Mouse (Mus musculus) limb, embryonic 14.5 days (tissue): Measurements from ENCODE around the gene Olfr1355. TPM values are rescaled to one million over a fixed set of nuclear protein-coding genes. Genes with fewer than 3 reads are reported as not detected.
"Not testable (repeated sequence)": the region's sequence is repeated elsewhere in the genome, so short reads cannot be mapped to it uniquely, and the experiment has no call there.

Source experiments
- ATAC-seq: fragments of 200-750 bp; cut with Nextera tagmentation; 2 replicates; pipeline ENCODE4 v1.8.0; 2017; ENCODE audit warnings: low read depth, moderate number of reproducible peaks, moderate TSS enrichment; ENCODE audit not compliant: low FRiP score
- DNase-seq: peaks from one replicate; pipeline ENCODE4 v3.0.0-alpha.2; 2015; ENCODE audit warnings: low spot score
- H3K27ac ChIP-seq: fragments of 300-500 bp; sonication (generic); replicated peaks from 2 replicates; pipeline ENCODE4 v1.5.1; 2014; ENCODE audit warnings: low read depth, mild to moderate bottlenecking, low read length, moderate library complexity, mixed read lengths
- H3K27me3 ChIP-seq: fragments of 300-500 bp; sonication (generic); 2 replicates; pipeline ENCODE4 v1.6.1; 2014; ENCODE audit warnings: low read length, mixed read lengths; ENCODE audit not compliant: control insufficient read depth, insufficient read depth
- H3K36me3 ChIP-seq: fragments of 300-500 bp; sonication (generic); 2 replicates; pipeline ENCODE4 v1.6.1; 2014; ENCODE audit warnings: mild to moderate bottlenecking, low read length, moderate library complexity, mixed read lengths; ENCODE audit not compliant: control insufficient read depth, insufficient read depth
- H3K4me1 ChIP-seq: fragments of 300-500 bp; sonication (generic); 2 replicates; pipeline ENCODE4 v1.6.1; 2014; ENCODE audit warnings: antibody characterized with exemption, low read length, mixed read lengths; ENCODE audit not compliant: control insufficient read depth, insufficient read depth
- H3K4me2 ChIP-seq: fragments of 300-500 bp; sonication (generic); replicated peaks from 2 replicates; pipeline ENCODE4 v1.6.1; 2014; ENCODE audit warnings: low read depth, mild to moderate bottlenecking, low read length, moderate library complexity; ENCODE audit not compliant: severe bottlenecking
- H3K4me3 ChIP-seq: fragments of 300-500 bp; sonication (generic); replicated peaks from 2 replicates; pipeline ENCODE4 v1.5.1; 2014; ENCODE audit warnings: low read length
- H3K9ac ChIP-seq: fragments of 300-500 bp; sonication (generic); 2 replicates; pipeline ENCODE4 v1.6.1; 2014; ENCODE audit warnings: mild to moderate bottlenecking, low read depth, low read length, moderate library complexity; ENCODE audit not compliant: severe bottlenecking
- H3K9me3 ChIP-seq: fragments of 300-500 bp; sonication (generic); 2 replicates; pipeline ENCODE4 v1.6.1; 2016; ENCODE audit warnings: low read length; ENCODE audit not compliant: control insufficient read depth
- POLR2A ChIP-seq: fragments of 200-500 bp; IDR thresholded peaks from 2 replicates; pipeline ENCODE4 v1.8.0; 2012; ENCODE audit warnings: inconsistent platforms, mild to moderate bottlenecking, moderate library complexity, borderline replicate concordance; ENCODE audit not compliant: insufficient read depth, insufficient read length; ENCODE audit errors: extremely low read depth
- WGBS: fragments of 180-500 bp; shearing (Covaris S2); extraction: QIAGEN DNeasy Blood & Tissue Kit; methylation state at CpG from one replicate; pipeline ENCODE4 v1.1.7; 2014; 5-methylcytosine and 5-hydroxymethylcytosine counted together
- polyA plus RNA-seq, 2 experiments: library from polyadenylated mRNA; depleted of rRNA in 1 of 2; stranded (reverse) in 1 of 2; unstranded in 1 of 2; fragments of >200 nt; fragmentation: Nextera tagmentation in 1 of 2; extraction: Ambion mirVana in 1 of 2; gene quantifications; 2 replicates each; pipeline versions ENCODE4 v1.2.1 to v1.2.3; 2012 to 2014

Olfr1355 gene
- polyA plus RNA-seq (2012; rRNA removed) (not detected in 2 replicates), polyA plus RNA-seq (2014; fragmentation: Nextera tagmentation; extraction: Ambion mirVana) (not detected in 2 replicates)

GRCm38 (mm10) chr10:78875240-78875639 is at the start of gene Olfr1355:
TSS of gene Olfr1355 (plus strand) at chr10:78875540.
- WGBS = 65% methylated on average over 2 of the region's 2 CpGs
- TF ChIP-seq POLR2A = no peak

DNA sequence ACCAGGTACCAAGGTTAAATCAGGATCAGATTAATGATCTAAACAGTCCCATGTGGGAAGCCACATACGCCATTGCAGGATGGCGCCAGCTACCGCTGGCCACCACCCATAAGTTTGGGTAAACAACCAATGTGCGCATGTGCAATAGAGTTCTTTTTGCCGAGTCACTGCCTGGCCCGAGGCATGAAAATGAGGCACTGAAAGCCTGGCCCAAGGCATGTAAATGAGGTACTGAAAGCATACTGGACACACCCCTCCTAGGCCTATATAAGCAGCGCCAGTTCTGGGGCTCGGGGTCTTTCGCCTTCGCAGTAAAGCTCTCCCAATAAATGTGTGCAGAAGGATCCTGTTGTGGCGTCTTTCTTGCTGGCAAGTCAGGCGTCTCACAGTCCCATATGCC is 34.9 kb upstream of the Olfr1355 start:
- not testable (repeated sequence) for H3K4me1 ChIP-seq, H3K27ac ChIP-seq, H3K9me3 ChIP-seq, H3K4me2 ChIP-seq, ATAC-seq, H3K36me3 ChIP-seq, H3K27me3 ChIP-seq, DNase-seq, H3K9ac ChIP-seq, H3K4me3 ChIP-seq
- WGBS = 91% methylated on average over 12 of the region's 12 CpGs

More at GRCm38 (mm10) chr10:78875240-78875639, at the start of gene Olfr1355:
- no peak within 1 kb of the TSS for H3K27ac ChIP-seq
- no peaks in the 10 kb centered on the region for H3K36me3 ChIP-seq
- no peak within 1 kb of the TSS for H3K9ac ChIP-seq
- ATAC-seq = no peak
- no peak within 1 kb of the TSS for H3K4me2 ChIP-seq
- H3K9me3 ChIP-seq = 0 out of 2 replicates have a peak, but pooled peaks cover 3% of the 10 kb centered on the region
- no peak within 1 kb of the TSS for H3K4me3 ChIP-seq
- H3K27me3 ChIP-seq = no peaks in the 10 kb centered on the region
- no peaks in the 10 kb centered on the region for H3K4me1 ChIP-seq
- no peak for DNase-seq

- no peak within 1 kb of the TSS for H3K9ac ChIP-seq
- DNase-seq (no peak), ATAC-seq (no peak)
- H3K27me3 ChIP-seq = no peaks in the 10 kb centered on the region
- 83% methylated on average over 2 of the region's 2 CpGs for WGBS
- H3K9me3 ChIP-seq = no peaks in the 10 kb centered on the region
- no peaks in the 10 kb centered on the region for H3K4me1 ChIP-seq
- no peaks in the 10 kb centered on the region for H3K36me3 ChIP-seq
- TF ChIP-seq POLR2A = no peak
- H3K4me3 ChIP-seq = no peak within 1 kb of the TSS
- no peak within 1 kb of the TSS for H3K27ac ChIP-seq
- H3K4me2 ChIP-seq = no peak within 1 kb of the TSS
Observed at GRCm38 (mm10) chr10:78852066-78852465, 23.3 kb upstream of the Olfr1355 start, which contains the start of gene Olfr1356. TSS of gene Olfr1356 (minus strand) at chr10:78852166.

GRCm38 (mm10) chr10:78912871-78913270 is 37.5 kb downstream of the Olfr1355 start, which contains the start of gene Olfr1354:
TSS of gene Olfr1354 (plus strand) at chr10:78913171.
- not testable (repeated sequence) for H3K27ac ChIP-seq, H3K27me3 ChIP-seq, H3K4me3 ChIP-seq, H3K36me3 ChIP-seq, H3K4me1 ChIP-seq, H3K9me3 ChIP-seq, DNase-seq, H3K9ac ChIP-seq, ATAC-seq, H3K4me2 ChIP-seq
- 67% methylated on average over 1 of the region's 1 CpGs for WGBS

Other genes with a start within 250 kb of the Olfr1355 start
- gene Casp14, start 157.2 kb upstream of the Olfr1355 start, polyA plus RNA-seq (2012; rRNA removed) = 1.9 and 3.2 TPM in 2 replicates
- 6.3 and 8.8 TPM in 2 replicates for gene Casp14, start 157.2 kb upstream of the Olfr1355 start, polyA plus RNA-seq (2014; fragmentation: Nextera tagmentation; extraction: Ambion mirVana)
- gene Ccdc105, start 122.5 kb upstream of the Olfr1355 start, polyA plus RNA-seq (2012; rRNA removed) = 0.06 TPM in 1 of 2 replicates, not detected in the other
- gene Ccdc105, start 122.5 kb upstream of the Olfr1355 start, polyA plus RNA-seq (2014; fragmentation: Nextera tagmentation; extraction: Ambion mirVana) = 0.14 TPM in 1 of 2 replicates, not detected in the other
- 2.7 and 4.0 TPM in 2 replicates for gene Slc1a6, start 95.0 kb upstream of the Olfr1355 start, polyA plus RNA-seq (2012; rRNA removed)
- 0.78 and 0.79 TPM in 2 replicates for gene Slc1a6, start 95.0 kb upstream of the Olfr1355 start, polyA plus RNA-seq (2014; fragmentation: Nextera tagmentation; extraction: Ambion mirVana)
- not detected in 2 replicates for gene Olfr1356, start 23.4 kb upstream of the Olfr1355 start, polyA plus RNA-seq (2012; rRNA removed)
- not detected in 2 replicates for gene Olfr1356, start 23.4 kb upstream of the Olfr1355 start, polyA plus RNA-seq (2014; fragmentation: Nextera tagmentation; extraction: Ambion mirVana)
- not detected in 2 replicates for gene Olfr1354, start 37.6 kb downstream of the Olfr1355 start, polyA plus RNA-seq (2012; rRNA removed)
- not detected in 2 replicates for gene Olfr1354, start 37.6 kb downstream of the Olfr1355 start, polyA plus RNA-seq (2014; fragmentation: Nextera tagmentation; extraction: Ambion mirVana)
- gene Olfr8, start 75.1 kb downstream of the Olfr1355 start, polyA plus RNA-seq (2012; rRNA removed) = not detected in 2 replicates
- not detected in 2 replicates for gene Olfr8, start 75.1 kb downstream of the Olfr1355 start, polyA plus RNA-seq (2014; fragmentation: Nextera tagmentation; extraction: Ambion mirVana)
- gene Olfr1353, start 87.8 kb downstream of the Olfr1355 start, polyA plus RNA-seq (2012; rRNA removed) = not detected in 2 replicates
- not detected in 2 replicates for gene Olfr1353, start 87.8 kb downstream of the Olfr1355 start, polyA plus RNA-seq (2014; fragmentation: Nextera tagmentation; extraction: Ambion mirVana)
- gene Olfr1352, start 105.5 kb downstream of the Olfr1355 start, polyA plus RNA-seq (2012; rRNA removed) = not detected in 2 replicates
- not detected in 2 replicates for gene Olfr1352, start 105.5 kb downstream of the Olfr1355 start, polyA plus RNA-seq (2014; fragmentation: Nextera tagmentation; extraction: Ambion mirVana)
- not detected in 2 replicates for gene Olfr1351, start 136.9 kb downstream of the Olfr1355 start, polyA plus RNA-seq (2012; rRNA removed)
- gene Olfr1351, start 136.9 kb downstream of the Olfr1355 start, polyA plus RNA-seq (2014; fragmentation: Nextera tagmentation; extraction: Ambion mirVana) = not detected in 2 replicates
- gene Olfr57, start 153.2 kb downstream of the Olfr1355 start, polyA plus RNA-seq (2012; rRNA removed) = not detected in 2 replicates
- gene Olfr57, start 153.2 kb downstream of the Olfr1355 start, polyA plus RNA-seq (2014; fragmentation: Nextera tagmentation; extraction: Ambion mirVana) = not detected in 2 replicates
- gene 2610008E11Rik, start 222.1 kb downstream of the Olfr1355 start, polyA plus RNA-seq (2012; rRNA removed) = 11.5 and 16.9 TPM in 2 replicates
- gene 2610008E11Rik, start 222.1 kb downstream of the Olfr1355 start, polyA plus RNA-seq (2014; fragmentation: Nextera tagmentation; extraction: Ambion mirVana) = 31.4 and 39.7 TPM in 2 replicates